Mouse (Mus musculus) kidney, adult 2 months (tissue): Measurements from ENCODE around the gene B3gnt2.

Experiments
- CTCF ChIP-seq: fragments of 200-500 bp; conservative IDR thresholded peaks from 2 replicates; pipeline ENCODE4 v1.5.1; 2011; ENCODE audit warnings: low read depth, mild to moderate bottlenecking, control low read depth, low read length, moderate library complexity, mixed read lengths; ENCODE audit not compliant: insufficient read depth, insufficient read length
- POLR2A ChIP-seq: fragments of 200-500 bp; IDR thresholded peaks from one replicate; pipeline ENCODE4 v1.6.1; 2011; ENCODE audit warnings: low read depth, low read length, control low read depth

GRCm38 (mm10) chr11:22798916-22799315, 61.8 kb downstream of the B3gnt2 start:
- TF ChIP-seq CTCF (no peak), POLR2A (no peak)
